Mouse (Mus musculus) A20 (cell line): ENCODE measurements around the gene Tent5d.

Source experiments
- DNase-seq: peaks from one replicate; pipeline ENCODE4 v3.0.0-alpha.2; 2011; ENCODE audit warnings: low read depth, low spot score

Tent5d gene

DNA sequence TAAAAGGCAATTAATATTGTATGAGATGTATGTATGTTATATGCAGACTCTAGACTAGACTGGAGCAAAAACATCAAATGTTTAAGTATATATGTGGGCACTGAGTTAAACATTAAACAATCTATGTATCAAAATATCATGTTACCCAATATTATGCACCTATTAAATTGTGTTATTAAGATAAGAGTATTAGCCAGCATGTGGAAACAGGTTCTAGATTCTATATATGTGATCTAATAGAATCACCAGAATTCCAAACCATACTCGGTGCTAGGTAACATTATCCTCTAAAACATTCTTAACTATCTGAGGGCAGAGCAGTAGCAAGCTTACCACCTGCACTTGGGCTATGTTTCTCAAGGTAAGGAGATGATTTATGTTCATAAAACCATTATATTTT is at the start of gene Tent5d:
Gene Tent5d, plus strand, starts transcription at position 301 of the 400 bp plus-strand sequence.
- DNase-seq, result no peak

DNA sequence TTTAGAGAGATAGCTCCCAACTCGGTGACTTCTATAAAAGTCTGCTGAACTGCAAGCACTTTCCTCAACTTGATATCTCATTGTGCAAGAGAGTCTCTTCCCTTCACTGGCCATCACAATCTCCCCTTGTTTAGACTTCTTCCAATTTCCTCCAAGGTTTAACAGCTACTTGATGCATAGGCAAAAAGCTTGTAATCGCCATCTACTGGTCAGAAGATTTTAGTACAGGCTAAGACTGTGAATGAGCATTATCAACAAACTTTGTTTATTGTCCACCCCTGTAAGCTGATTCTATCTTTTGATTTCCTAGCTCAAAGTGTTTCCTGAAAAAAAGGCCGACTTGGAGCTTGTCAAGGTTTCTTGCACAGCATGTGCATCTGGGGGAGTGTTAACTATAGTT is 24.5 kb upstream of the Tent5d start:
- DNase-seq, result peak; percentile 26

DNA sequence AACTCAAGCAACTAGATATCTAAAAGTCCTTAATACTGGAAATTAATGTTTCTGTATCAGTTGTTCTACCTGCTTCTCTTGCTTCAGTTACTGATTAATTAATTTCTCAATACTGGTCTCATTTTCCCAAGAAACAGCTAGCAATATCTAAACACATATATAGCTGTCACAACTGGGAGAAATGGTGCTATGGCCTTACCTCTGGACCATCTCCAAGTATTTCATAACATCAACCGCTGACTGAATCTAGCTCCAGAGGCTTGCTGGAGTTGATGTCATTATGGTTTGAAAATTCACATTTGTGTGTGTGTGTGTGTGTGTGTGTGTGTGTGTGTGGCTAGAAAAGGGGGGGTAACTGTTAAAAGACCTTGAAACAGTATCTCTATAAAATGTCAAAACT is 2.3 kb upstream of the Tent5d start:
- no peak for DNase-seq

DNA sequence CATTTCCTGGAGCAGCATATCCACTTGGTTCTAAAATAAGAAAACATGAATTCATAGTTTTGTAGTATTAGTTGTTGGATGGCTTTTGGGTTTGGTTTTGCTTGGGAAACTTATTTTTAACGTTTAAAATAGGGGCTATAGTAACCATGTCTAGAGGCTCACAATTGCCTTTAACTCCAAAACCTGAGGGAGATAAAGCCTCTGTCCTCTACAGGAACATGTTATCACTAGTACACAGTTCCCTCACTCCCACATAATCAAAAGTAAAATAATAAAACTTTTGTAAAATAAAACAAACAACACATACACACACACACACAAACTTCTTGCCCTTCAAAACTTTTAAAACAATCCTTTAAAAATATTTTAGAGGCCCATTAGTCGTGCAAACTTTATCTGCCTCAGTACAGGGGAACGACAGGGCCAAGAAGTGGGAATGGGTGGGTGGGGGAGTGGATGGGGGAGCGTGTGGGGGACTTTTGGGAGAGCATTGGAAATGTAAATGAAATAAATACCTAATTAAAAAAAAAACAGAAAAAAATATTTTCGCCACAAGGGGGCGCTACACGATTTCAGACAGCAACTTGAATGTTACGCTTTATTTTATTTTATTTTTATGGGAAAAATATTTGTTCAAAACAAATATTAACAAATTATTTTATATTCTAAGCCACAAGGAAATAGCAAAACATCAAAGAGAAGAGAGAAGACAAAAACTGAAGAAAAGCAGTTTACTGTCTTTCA is 1.5 kb upstream of the Tent5d start:
- DNase-seq, result peak; percentile 6

DNA sequence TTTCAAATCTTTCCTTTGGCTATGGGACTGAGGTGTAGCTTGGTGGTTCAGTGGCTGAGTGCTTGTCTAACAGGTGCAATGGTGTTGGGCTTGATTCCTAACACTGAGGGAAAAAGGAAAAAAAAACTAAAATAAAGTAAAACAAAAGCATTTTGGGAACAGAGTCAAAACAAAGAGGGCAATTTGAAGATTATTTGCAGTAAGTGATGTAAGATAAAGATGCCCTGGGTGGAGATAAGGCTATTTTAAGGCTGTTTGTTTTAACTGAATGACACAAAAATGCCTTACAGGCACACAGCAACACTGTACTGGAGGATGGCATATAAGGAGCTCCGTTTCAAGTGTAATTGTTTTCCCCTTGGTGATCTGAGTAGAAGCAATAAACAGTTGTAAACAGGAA is 3.4 kb downstream of the Tent5d start:
- no peak for DNase-seq

DNA sequence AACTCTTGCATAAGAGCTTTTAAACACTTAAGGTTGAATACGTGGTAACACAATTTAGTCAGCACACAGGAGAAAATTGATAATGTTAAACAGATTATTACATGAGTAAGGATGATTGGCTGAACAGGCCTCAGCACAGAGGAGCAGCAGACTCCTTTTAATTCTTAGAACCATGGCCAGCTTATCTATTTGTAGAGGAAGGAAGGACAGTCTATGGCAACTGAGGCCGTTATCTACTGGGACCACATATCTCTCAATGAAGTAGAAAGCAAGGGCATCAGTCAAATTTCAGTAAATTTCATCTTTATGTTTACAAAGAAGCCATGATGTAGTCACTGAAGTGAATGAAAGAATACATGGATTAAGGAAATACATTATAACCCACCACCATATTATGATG is 4.5 kb downstream of the Tent5d start:
- DNase-seq, result no peak

DNA sequence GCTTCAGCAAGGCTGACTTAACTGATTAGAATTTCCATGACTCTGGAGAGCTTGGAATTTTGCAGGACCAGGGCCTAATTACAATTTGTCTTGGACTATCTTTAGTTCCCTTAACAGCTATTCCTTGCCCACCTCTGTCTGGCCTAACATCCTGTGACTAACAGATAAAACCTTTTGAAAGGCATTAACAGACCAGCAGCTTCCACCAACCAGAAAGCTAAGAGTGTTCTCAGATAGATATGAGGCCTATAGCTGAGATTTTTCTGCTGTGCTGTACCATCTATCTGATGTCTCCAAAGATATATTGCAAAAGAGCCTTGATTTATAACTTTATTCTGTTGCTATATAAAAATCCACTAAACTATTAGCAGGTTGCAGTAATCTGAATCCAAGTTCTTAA is 19.7 kb downstream of the Tent5d start:
- no peak for DNase-seq

DNA sequence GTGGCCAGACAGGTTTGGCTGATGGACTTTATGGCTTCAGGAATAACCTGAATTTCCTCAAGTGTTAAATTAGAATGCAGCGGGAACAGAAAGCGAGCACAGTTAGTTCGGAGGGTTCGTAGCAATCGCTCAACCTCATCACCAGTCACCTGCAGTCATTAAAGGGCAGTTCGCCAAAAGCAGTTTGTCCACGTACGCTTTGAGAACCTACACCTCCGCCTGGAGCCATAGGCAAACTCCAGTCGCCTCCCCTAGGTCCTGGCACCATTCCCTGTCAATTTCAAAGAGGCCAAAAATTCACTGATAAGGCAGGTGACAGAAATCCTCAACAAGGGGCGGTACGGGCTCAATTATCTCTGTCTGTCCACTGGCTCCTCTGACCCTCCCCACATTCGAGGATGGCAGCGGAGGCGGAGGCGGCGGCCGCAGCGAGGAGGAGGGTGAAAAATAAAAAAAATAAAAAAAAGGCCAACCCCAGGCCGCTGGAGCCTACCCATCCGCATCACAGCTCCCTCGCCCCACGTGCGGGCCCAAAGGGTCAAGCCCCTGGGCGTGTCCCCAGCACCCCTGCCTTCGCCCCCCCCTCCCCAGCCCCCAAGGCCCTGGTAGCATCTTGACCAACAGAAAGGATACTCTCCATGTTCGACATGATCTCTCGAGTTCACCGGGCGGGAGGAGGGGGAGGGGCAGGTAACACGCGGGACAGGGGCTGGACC is 23.3 kb downstream of the Tent5d start:
- peak; percentile 50 for DNase-seq

DNA sequence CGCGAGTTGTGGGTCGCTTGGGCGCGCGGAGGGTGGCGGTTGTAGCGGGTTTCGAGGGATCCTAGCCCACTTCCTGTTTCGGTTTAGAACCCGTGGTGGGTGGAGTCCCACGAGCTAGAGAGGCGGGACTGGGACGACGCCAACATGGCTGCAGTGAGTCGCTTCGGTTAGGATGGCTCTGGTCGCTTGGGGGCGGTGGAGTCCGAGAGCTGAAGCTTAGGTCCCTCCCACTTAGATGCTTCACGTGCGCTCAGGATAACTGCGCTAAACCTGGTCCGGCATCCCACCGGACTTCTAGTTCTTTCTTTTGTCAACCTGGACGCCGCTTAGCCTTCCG is 23.8 kb downstream of the Tent5d start, which contains the start of gene 2610002M06Rik:
Gene 2610002M06Rik, minus strand, starts transcription at position 117 of the 337 bp plus-strand sequence.
- DNase-seq, result peak; percentile 90

DNA sequence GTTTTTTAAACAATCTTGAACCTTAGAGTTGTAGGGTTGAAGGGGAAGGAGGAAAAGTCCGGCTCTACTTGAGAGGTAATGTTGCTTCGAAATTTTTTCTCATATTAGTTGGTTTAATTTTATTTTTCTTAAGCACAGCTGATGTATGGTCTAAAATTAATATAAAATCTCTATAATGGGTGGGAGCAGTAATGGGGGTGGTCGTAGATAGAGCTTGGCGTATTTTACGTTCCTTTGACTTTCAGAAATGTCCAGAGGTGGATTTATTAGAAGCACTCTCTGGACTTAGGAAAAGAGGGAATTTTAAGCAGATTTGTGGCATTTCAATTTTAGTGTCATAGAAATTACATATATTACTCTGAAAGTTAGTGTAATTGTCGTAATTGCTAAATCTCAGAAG is 24.3 kb downstream of the Tent5d start:
- no peak for DNase-seq

DNA sequence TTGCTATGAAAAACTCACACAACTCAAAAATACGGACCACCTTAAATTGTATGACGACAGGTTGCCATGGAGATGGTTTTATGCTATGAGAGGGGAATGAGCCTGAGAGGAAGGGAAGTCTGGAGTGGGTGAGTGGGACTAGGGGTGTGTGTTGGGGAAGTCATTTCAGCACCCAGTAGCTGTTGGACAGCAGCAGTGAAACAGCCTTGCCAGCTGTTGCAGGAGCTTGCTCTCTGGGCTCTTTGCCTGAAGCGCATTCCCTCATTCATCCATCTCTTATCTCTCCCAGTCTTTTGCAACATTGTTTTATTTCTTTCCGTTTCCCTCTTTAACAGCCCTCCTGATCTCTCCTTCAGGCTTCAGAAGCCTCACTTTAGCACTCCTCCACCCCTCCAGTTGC is 65.8 kb downstream of the Tent5d start:
- peak; percentile 2 for DNase-seq
